Mouse (Mus musculus) CH12.LX (cell line): ENCODE data around the gene Srsf5.

Experiments used
- CTCF ChIP-seq, 2 experiments: IDR thresholded peaks in 1 of 2; conservative IDR thresholded peaks in 1 of 2; 2 replicates each; pipeline ENCODE4 v1.5.1; 2011 to 2012; ENCODE audit warnings: low read depth in 2 of 2, low read length in 2 of 2, improper control_type of control experiment in 1 of 2, inconsistent platforms in 1 of 2, mild to moderate bottlenecking in 1 of 2, moderate library complexity in 1 of 2
- EP300 ChIP-seq: IDR thresholded peaks from 2 replicates; pipeline ENCODE4 v1.6.1; 2011; ENCODE audit warnings: low read length, improper control_type of control experiment
- MEF2A ChIP-seq: IDR thresholded peaks from 2 replicates; pipeline ENCODE4 v1.6.1; 2014; ENCODE audit warnings: low read depth, mild to moderate bottlenecking, inconsistent platforms, low read length, improper control_type of control experiment, borderline replicate concordance
- MYC ChIP-seq: IDR thresholded peaks from 2 replicates; pipeline ENCODE4 v1.6.1; 2011; ENCODE audit warnings: low read depth, mild to moderate bottlenecking, improper control_type of control experiment, low read length
- POLR2A ChIP-seq: IDR thresholded peaks from 2 replicates; pipeline ENCODE4 v1.6.1; 2011; ENCODE audit warnings: low read depth, mild to moderate bottlenecking, improper control_type of control experiment, low read length
- POLR2AphosphoS2 ChIP-seq: IDR thresholded peaks from 2 replicates; pipeline ENCODE4 v1.6.1; 2011; ENCODE audit warnings: low read depth, low read length, improper control_type of control experiment
- TBP ChIP-seq: conservative IDR thresholded peaks from 2 replicates; pipeline ENCODE4 v1.6.1; 2011; ENCODE audit warnings: low read depth, low read length, improper control_type of control experiment
- ZC3H11A ChIP-seq: IDR thresholded peaks from 2 replicates; pipeline ENCODE4 v1.6.1; 2012; ENCODE audit warnings: low read depth, mild to moderate bottlenecking, inconsistent platforms, low read length, improper control_type of control experiment
- ZNF384 ChIP-seq: IDR thresholded peaks from 2 replicates; pipeline ENCODE4 v1.6.1; 2012; ENCODE audit warnings: low read depth, low read length, improper control_type of control experiment, inconsistent platforms

DNA sequence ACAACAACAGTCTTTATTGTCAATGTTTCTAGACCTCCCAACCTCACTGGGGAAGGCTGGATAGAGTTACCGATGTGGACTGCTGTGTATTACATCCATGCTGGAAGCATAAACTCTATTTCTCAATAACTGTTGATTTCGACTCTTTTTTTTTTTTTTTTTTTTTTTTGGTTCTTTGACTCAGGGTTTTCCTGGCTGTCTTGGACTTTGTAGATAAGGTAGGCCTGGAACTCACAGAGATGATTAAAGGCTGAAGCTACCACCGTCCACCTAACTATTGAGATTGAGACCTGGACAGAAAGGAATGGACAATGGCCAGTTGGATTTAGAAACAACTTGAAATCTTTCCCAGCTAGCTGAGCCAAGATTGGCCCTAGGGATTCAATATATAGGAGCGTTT is 1.1 kb upstream of the Srsf5 start:
- no peak for TF ChIP-seq ZC3H11A
- TF ChIP-seq EP300 = no peak
- no peak for TF ChIP-seq TBP
- no peak for TF ChIP-seq CTCF (conservative IDR thresholded peaks at IDR 0.05 in 1 of 2, IDR thresholded peaks at IDR 0.05 in 1 of 2; ENCODE audit: low read depth in 2 of 2, low read length in 2 of 2)
- TF ChIP-seq POLR2A = no peak
- TF ChIP-seq MEF2A = no peak
- no peak for TF ChIP-seq MYC
- TF ChIP-seq POLR2AphosphoS2 = no peak
- TF ChIP-seq ZNF384 = no peak
